Mouse (Mus musculus): ENCODE results near the gene Vrk1. TPM values are rescaled to one million over a fixed set of nuclear protein-coding genes. Genes with fewer than 3 reads are reported as not detected.

The Vrk1 gene
- polyA plus RNA-seq, 2 experiments = 60.2 to 103 TPM

DNA sequence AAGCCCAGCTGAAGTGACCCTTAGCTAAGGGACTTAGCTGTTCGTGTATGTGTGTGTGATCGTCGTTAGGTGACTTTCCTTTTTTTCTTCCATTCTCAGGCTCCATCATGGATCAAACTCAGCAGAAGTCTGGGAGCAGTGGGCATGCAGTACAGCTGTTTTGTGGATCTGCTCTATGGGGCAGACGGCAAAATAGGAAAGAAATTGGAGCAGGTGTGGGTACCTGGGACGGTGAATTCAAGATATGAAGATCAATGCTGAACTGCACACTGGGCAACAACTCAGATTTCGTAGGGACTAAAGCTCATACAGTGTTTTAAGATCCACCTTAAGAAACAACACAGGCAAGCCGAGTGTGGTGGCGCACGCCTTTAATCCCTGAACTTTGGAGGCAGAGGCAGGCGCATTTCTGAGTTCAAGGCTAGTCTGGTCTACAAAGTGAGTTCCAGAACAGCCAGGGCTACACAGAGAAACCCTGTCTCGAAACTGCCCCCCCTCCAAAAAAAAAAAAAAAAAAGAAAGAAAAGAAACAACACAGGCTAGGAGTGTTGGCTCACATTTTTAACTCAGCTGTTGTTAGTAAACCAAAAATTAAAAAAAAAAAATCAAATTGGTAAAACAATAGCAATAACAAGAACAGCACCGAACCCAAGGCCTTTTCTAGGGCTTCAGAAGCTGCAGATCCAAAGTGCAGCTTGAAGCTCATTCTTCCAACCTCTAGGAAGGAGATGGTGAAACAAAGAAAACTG lies 732 bp upstream of the Vrk1 start:
- Histone ChIP-seq H3K9ac (replicated peaks) (no peak overlapping the region), H3K4me1 (replicated peaks; ENCODE audit: control insufficient read depth in 2 of 2, insufficient read depth in 2 of 2, low read length in 1 of 2) (peaks cover 24 to 46% of the 10 kb centered on the region in 2 experiments), H3K4me3 (ENCODE audit: insufficient read depth in 1 of 2, low read depth in 2 of 2, low read length in 2 of 2) (peak overlapping the region in 1 of 2 experiments; percentile 72; a peak in 2 of 4 replicates), H3K27me3 (ENCODE audit: control insufficient read depth, insufficient read depth, low read length) (no peaks in the 10 kb centered on the region), H3K4me2 (ENCODE audit: low read depth) (peak overlapping the region; percentile 73), H3K36me3 (replicated peaks; ENCODE audit: control insufficient read depth, insufficient read depth, low read depth) (peaks cover 3% of the 10 kb centered on the region), H3K27ac (no peak overlapping the region), H3K9me3 (ENCODE audit: control insufficient read depth, low read length) (no peaks in the 10 kb centered on the region)
- 74% methylated on average over 12 of the region's 12 CpGs for WGBS (ENCODE audit: insufficient replicate concordance)
- ATAC-seq (ENCODE audit: insufficient read depth) (no peak), DNase-seq (ENCODE audit: low read depth in 3 of 3, low spot score in 3 of 3) (no peak)
- no peak for TF ChIP-seq EP300 (IDR thresholded peaks at IDR 0.05; ENCODE audit: low read depth)
- no peak for TF ChIP-seq CTCF (IDR thresholded peaks at IDR 0.05; ENCODE audit: low read depth)

GRCm38 (mm10) chr12:106012161-106012560 lies 2.1 kb downstream of the Vrk1 start:
- TF ChIP-seq EP300 (IDR thresholded peaks at IDR 0.05; ENCODE audit: low read depth) (no peak), CTCF (IDR thresholded peaks at IDR 0.05; ENCODE audit: low read depth) (no peak)

DNA sequence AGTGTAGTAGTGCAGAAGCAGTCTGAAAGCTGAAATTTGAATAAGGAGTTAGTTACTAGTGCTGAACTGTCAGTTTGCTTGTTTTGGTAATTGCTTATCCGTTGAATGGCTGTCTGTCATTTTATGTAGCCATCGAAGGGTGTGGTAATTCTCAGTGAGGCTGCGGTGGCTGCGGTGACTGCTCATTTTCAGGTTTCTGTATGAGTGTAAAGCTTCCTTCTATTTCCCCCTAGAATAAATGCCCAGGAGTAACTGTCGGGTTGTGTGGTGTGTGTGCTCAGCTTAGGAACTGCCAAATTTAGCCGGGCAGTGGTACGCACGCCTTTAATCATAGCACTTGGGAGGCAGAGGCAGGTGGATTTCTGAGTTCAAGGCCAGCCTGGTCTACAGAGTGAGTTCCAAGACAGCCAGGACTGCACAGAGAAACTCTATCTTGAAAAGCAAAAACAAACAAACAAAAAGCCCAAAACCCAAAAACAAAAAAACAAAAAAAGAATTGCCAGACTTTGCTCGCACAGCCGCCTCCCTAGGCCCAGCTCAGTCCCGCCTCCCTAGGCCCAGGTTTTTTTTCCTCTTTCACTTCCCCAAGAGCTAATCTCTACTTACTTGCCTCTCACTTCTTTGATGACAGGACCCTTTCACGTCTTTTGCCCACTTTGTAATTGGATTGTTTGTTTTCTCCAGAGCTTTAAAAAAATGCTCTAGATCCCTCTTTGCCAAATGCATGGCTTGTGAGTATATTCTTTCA lies 6.4 kb downstream of the Vrk1 start:
- no peaks in the 10 kb centered on the region for H3K27me3 ChIP-seq (ENCODE audit: control insufficient read depth, insufficient read depth, low read length)
- H3K27ac ChIP-seq = no peak overlapping the region
- ATAC-seq (ENCODE audit: insufficient read depth) = no peak; the same call in 1 of the 2 replicates
- TF ChIP-seq EP300 (IDR thresholded peaks at IDR 0.05; ENCODE audit: low read depth) = no peak
- TF ChIP-seq CTCF (IDR thresholded peaks at IDR 0.05; ENCODE audit: low read depth) = no peak
- H3K4me3 ChIP-seq (ENCODE audit: insufficient read depth in 1 of 2, low read depth in 2 of 2, low read length in 2 of 2) = no peak overlapping the region
- no peak overlapping the region for H3K9ac ChIP-seq (replicated peaks)
- H3K4me1 ChIP-seq (replicated peaks; ENCODE audit: control insufficient read depth in 2 of 2, insufficient read depth in 2 of 2, low read length in 1 of 2) = peaks cover 2 to 21% of the 10 kb centered on the region in 2 experiments
- 62% methylated on average over 12 of the region's 12 CpGs for whole genome bisulfite sequencing (ENCODE audit: insufficient replicate concordance)
- no peak overlapping the region for H3K4me2 ChIP-seq (ENCODE audit: low read depth)
- no peaks in the 10 kb centered on the region for H3K9me3 ChIP-seq (ENCODE audit: control insufficient read depth, low read length)
- no peak for DNase-seq (ENCODE audit: low read depth in 3 of 3, low spot score in 3 of 3)
- peaks cover 9% of the 10 kb centered on the region for H3K36me3 ChIP-seq (replicated peaks; ENCODE audit: control insufficient read depth, insufficient read depth, low read depth)

More at GRCm38 (mm10) chr12:106012161-106012560, 2.1 kb downstream of the Vrk1 start:
- Histone ChIP-seq H3K9ac (replicated peaks) (no peak overlapping the region), H3K4me1 (replicated peaks; ENCODE audit: control insufficient read depth in 2 of 2, insufficient read depth in 2 of 2, low read length in 1 of 2) (peaks cover 8 to 27% of the 10 kb centered on the region in 2 experiments), H3K27me3 (ENCODE audit: control insufficient read depth, insufficient read depth, low read length) (no peaks in the 10 kb centered on the region), H3K27ac (no peak overlapping the region), H3K9me3 (ENCODE audit: control insufficient read depth, low read length) (no peaks in the 10 kb centered on the region), H3K36me3 (replicated peaks; ENCODE audit: control insufficient read depth, insufficient read depth, low read depth) (peaks cover 6% of the 10 kb centered on the region), H3K4me3 (ENCODE audit: insufficient read depth in 1 of 2, low read depth in 2 of 2, low read length in 2 of 2) (no peak overlapping the region; a peak in 2 of 4 replicates), H3K4me2 (ENCODE audit: low read depth) (peak overlapping the region; percentile 38)
- no peak for ATAC-seq (ENCODE audit: insufficient read depth)
- WGBS (ENCODE audit: insufficient replicate concordance) = 71% methylated on average over 2 of the region's 2 CpGs
- DNase-seq (ENCODE audit: low read depth in 3 of 3, low spot score in 3 of 3) = no peak

DNA sequence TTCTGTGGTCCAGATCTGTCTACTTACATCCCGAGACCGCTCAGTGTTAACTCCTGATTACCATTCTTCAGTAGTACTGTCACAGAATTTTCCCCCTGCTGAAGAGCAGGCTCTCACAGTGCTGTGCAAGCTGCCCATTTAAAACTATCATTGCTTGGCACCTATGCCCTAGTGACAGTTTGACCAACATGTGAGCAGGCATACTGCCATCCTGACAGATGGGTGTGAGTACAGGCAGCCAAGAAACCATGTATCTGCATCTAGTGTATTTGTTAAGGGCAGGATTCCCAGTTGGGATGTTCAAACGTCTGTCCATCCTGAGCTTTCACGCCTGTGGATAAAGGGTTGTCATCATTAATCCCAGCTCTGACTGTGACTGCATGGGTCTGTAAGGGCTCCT lies 10.0 kb downstream of the Vrk1 start:
- Histone ChIP-seq H3K27ac (no peak overlapping the region; the same call in 1 of the 2 replicates), H3K36me3 (replicated peaks; ENCODE audit: control insufficient read depth, insufficient read depth, low read depth) (peaks cover 3% of the 10 kb centered on the region; the same call in 1 of the 2 replicates), H3K4me3 (ENCODE audit: insufficient read depth in 1 of 2, low read depth in 2 of 2, low read length in 2 of 2) (no peak overlapping the region), H3K4me2 (ENCODE audit: low read depth) (no peak overlapping the region), H3K4me1 (replicated peaks; ENCODE audit: control insufficient read depth in 2 of 2, insufficient read depth in 2 of 2, low read length in 1 of 2) (peaks cover 13 to 32% of the 10 kb centered on the region in 2 experiments), H3K9ac (replicated peaks) (0 out of 2 replicates have a peak overlapping the region, but pooled peaks have one; percentile 9), H3K9me3 (ENCODE audit: control insufficient read depth, low read length) (no peaks in the 10 kb centered on the region), H3K27me3 (ENCODE audit: control insufficient read depth, insufficient read depth, low read length) (no peaks in the 10 kb centered on the region)
- ATAC-seq (ENCODE audit: insufficient read depth) (no peak), DNase-seq (ENCODE audit: low read depth in 3 of 3, low spot score in 3 of 3) (no peak)
- 85% methylated on average over 4 of the region's 4 CpGs for WGBS (ENCODE audit: insufficient replicate concordance)
- TF ChIP-seq CTCF (IDR thresholded peaks at IDR 0.05; ENCODE audit: low read depth) (no peak), EP300 (IDR thresholded peaks at IDR 0.05; ENCODE audit: low read depth) (no peak)

DNA sequence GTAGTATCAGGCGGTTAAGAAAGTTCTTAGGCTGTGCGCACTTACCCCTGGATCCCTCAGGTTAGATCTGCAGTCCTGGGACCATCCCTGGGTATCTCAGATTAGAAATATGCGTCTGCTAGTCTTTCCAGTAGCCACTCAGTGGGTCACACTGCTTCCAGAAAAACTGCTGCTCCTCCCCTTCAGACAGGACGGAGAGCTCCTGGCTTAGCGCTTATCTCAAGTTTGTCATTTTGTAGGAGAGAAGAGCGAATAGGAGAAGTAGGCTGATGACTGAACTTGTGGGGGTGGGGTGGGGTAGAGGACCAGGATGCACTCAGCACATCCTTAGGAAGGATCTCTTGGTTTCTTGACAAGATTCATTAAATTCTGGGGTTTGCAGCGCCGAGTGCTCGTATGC lies 13.6 kb downstream of the Vrk1 start:
- Histone ChIP-seq H3K9me3 (ENCODE audit: control insufficient read depth, low read length) (no peaks in the 10 kb centered on the region), H3K27ac (peak overlapping the region; percentile 35; the same call in 1 of the 2 replicates), H3K4me1 (replicated peaks; ENCODE audit: control insufficient read depth in 2 of 2, insufficient read depth in 2 of 2, low read length in 1 of 2) (peaks cover 42 to 58% of the 10 kb centered on the region in 2 experiments), H3K36me3 (replicated peaks; ENCODE audit: control insufficient read depth, insufficient read depth, low read depth) (no peaks in the 10 kb centered on the region; the same call in 1 of the 2 replicates), H3K9ac (replicated peaks) (no peak overlapping the region), H3K27me3 (ENCODE audit: control insufficient read depth, insufficient read depth, low read length) (no peaks in the 10 kb centered on the region), H3K4me2 (ENCODE audit: low read depth) (peak overlapping the region; percentile 13; the same call in 1 of the 2 replicates), H3K4me3 (ENCODE audit: insufficient read depth in 1 of 2, low read depth in 2 of 2, low read length in 2 of 2) (no peak overlapping the region)
- TF ChIP-seq CTCF (IDR thresholded peaks at IDR 0.05; ENCODE audit: low read depth) = no peak
- TF ChIP-seq EP300 (IDR thresholded peaks at IDR 0.05; ENCODE audit: low read depth) = no peak
- ATAC-seq (ENCODE audit: insufficient read depth) (no peak), DNase-seq (ENCODE audit: low read depth in 3 of 3, low spot score in 3 of 3) (no peak)
- WGBS (ENCODE audit: insufficient replicate concordance) = 47% methylated on average over 9 of the region's 9 CpGs

All from liver, embryonic 14.5 days (tissue).